Mouse (Mus musculus) embryonic facial prominence, embryonic 11.5 days (tissue): ENCODE data around the gene C1qtnf4. TPM values are rescaled to one million over a fixed set of nuclear protein-coding genes. Genes with fewer than 3 reads are reported as not detected.

Source experiments
- ATAC-seq: fragments of 200-750 bp; cut with Nextera tagmentation; replicated peaks from 2 replicates; pipeline ENCODE4 v1.8.0; 2017; ENCODE audit warnings: low read depth; ENCODE audit not compliant: insufficient number of reproducible peaks, low FRiP score, low TSS enrichment
- DNase-seq: peaks from one replicate; pipeline ENCODE4 v3.0.0-alpha.2; 2015; ENCODE audit warnings: low spot score
- H3K27ac ChIP-seq: fragments of 300-500 bp; sonication (generic); replicated peaks from 2 replicates; pipeline ENCODE4 v1.5.1; 2014; ENCODE audit warnings: mild to moderate bottlenecking, low read depth, low read length, control low read depth
- H3K27me3 ChIP-seq: fragments of 300-500 bp; sonication (generic); 2 replicates; pipeline ENCODE4 v1.6.1; 2014; ENCODE audit warnings: mild to moderate bottlenecking, low read length, moderate library complexity, mixed read lengths; ENCODE audit not compliant: control insufficient read depth, insufficient read depth
- H3K36me3 ChIP-seq: fragments of 300-500 bp; sonication (generic); replicated peaks from 2 replicates; pipeline ENCODE4 v1.6.1; 2014; ENCODE audit warnings: low read depth, mild to moderate bottlenecking, low read length, moderate library complexity, mixed read lengths; ENCODE audit not compliant: control insufficient read depth, insufficient read depth
- H3K4me1 ChIP-seq: fragments of 300-500 bp; sonication (generic); 2 replicates; pipeline ENCODE4 v1.6.1; 2014; ENCODE audit warnings: low read length, mixed read lengths; ENCODE audit not compliant: control insufficient read depth, insufficient read depth
- H3K4me2 ChIP-seq: fragments of 300-500 bp; sonication (generic); 2 replicates; pipeline ENCODE4 v1.6.1; 2014; ENCODE audit warnings: low read depth, mild to moderate bottlenecking, control low read depth, low read length, moderate library complexity
- H3K4me3 ChIP-seq: fragments of 300-500 bp; sonication (generic); 2 replicates; pipeline ENCODE4 v1.5.1; 2014; ENCODE audit warnings: low read depth, low read length, control low read depth
- H3K9ac ChIP-seq: fragments of 300-500 bp; sonication (generic); replicated peaks from 2 replicates; pipeline ENCODE4 v1.6.1; 2014; ENCODE audit warnings: mild to moderate bottlenecking, control low read depth, low read length
- H3K9me3 ChIP-seq: fragments of 300-500 bp; sonication (generic); replicated peaks from 2 replicates; pipeline ENCODE4 v1.6.1; 2016; ENCODE audit warnings: mild to moderate bottlenecking, low read length, inconsistent platforms, mixed read lengths; ENCODE audit not compliant: control insufficient read depth
- WGBS: fragments of 180-500 bp; shearing (Covaris S2); extraction: QIAGEN DNeasy Blood & Tissue Kit; methylation state at CpG from one replicate; pipeline ENCODE4 v1.1.7; 2014; 5-methylcytosine and 5-hydroxymethylcytosine counted together
- polyA plus RNA-seq: library from polyadenylated mRNA; unstranded; fragments of >200 nt; fragmentation: Nextera tagmentation; extraction: Ambion mirVana; gene quantifications from 2 replicates; pipeline ENCODE4 v1.2.1, GENCODE M21; 2014

C1qtnf4 gene
- polyA plus RNA-seq, 1 experiment from 2014 or later, result 13.7 TPM

DNA sequence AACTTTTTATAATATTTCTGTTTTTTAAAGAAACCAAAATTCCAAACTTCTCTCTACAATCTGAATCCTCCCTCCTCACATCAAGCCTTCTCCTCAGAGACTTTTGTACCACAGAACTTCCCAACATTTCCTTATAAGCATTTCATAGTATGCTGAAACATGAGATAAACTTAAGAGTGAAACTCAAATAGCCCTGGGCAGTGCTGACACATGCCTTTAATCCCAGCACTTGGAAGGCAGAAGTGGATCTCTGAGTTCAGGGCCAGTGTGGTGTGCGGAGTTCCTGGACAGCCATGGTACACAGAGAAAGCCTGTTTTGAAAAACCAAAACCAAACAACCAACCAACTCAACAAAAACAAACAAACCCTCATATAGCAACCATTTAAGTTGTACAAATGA, 35.5 kb downstream of the C1qtnf4 start:
- Histone ChIP-seq H3K27ac (no peak overlapping the region), H3K4me2 (no peak overlapping the region), H3K9me3 (no peaks in the 10 kb centered on the region), H3K4me1 (no peaks in the 10 kb centered on the region; the same call in 1 of the 2 replicates), H3K36me3 (no peaks in the 10 kb centered on the region), H3K4me3 (no peak overlapping the region), H3K9ac (no peak overlapping the region), H3K27me3 (no peaks in the 10 kb centered on the region)
- peak; percentile 18 for DNase-seq
- ATAC-seq, result no peak
- WGBS, result 71% methylated on average over 1 of the region's 1 CpGs

DNA sequence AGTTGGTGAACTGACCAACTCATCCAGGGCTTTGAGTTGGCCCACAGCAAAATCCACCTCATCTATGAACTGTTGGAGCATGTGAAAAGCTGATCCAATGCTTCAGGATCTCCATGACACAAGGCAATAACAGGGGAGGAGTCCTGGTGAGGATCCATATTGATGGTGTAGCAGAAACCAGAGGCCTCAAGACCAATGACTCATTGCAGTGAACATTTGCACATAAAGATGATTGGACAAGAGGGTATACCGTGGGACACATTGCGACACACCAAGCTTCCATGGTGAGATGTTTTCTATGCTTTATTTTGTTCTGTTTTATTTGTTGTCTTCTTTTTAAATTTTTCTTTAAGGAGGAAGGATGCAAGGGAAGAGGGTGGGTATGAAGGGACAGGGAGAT, 37.0 kb downstream of the C1qtnf4 start:
- no peak overlapping the region for H3K27ac ChIP-seq
- no peak overlapping the region for H3K9ac ChIP-seq
- DNase-seq (no peak), ATAC-seq (no peak)
- no peaks in the 10 kb centered on the region; the same call in 1 of the 2 replicates for H3K4me1 ChIP-seq
- no peak overlapping the region for H3K4me2 ChIP-seq
- WGBS, result 97% methylated on average over 2 of the region's 2 CpGs
- H3K4me3 ChIP-seq, result no peak overlapping the region
- H3K9me3 ChIP-seq, result no peaks in the 10 kb centered on the region
- no peaks in the 10 kb centered on the region for H3K36me3 ChIP-seq
- H3K27me3 ChIP-seq, result no peaks in the 10 kb centered on the region

DNA sequence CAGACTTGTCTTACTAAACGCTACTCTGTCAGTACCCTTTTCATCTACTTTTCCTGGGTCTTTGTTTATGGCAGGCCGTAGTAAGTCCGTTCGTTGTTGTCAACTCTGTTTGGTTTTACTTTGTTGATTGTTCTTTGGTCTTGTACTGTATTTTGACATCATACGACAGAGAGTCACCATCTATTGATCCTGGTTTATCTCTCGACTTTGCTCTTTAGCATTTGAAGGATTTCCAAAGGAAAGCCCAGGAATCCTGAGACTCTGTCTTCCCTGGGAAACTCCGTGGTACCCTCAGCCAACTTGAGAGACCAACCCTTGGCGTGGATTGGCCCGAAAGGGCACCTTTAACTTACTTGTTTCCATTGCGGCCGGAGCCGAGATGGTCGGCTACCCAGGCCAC, 42.9 kb downstream of the C1qtnf4 start:
- no peak overlapping the region for H3K27ac ChIP-seq
- H3K9ac ChIP-seq, result no peak overlapping the region
- H3K4me2 ChIP-seq, result no peak overlapping the region
- ATAC-seq (no peak), DNase-seq (no peak)
- no peaks in the 10 kb centered on the region for H3K9me3 ChIP-seq
- H3K36me3 ChIP-seq, result no peaks in the 10 kb centered on the region
- WGBS, result 83% methylated on average over 13 of the region's 13 CpGs
- H3K4me1 ChIP-seq, result no peaks in the 10 kb centered on the region
- no peaks in the 10 kb centered on the region for H3K27me3 ChIP-seq
- H3K4me3 ChIP-seq, result no peak overlapping the region

DNA sequence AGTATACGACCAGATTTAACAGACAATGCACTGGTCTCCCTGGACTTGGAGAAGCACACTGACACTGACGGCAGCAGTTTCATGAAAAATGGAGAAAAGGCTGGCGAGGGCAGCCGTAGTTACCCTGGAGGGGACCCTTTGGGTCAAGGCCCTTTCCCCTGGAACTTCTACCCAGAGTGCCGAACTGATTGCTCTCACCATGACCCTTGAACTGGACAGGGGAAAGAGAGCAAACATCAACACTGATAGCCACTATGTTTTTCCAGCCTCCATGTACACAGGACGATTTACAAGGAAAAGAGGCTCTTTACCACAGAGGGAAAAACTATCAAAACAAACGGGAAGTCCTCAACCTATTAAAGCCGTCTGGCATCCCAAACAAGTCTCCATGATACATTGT, 46.2 kb downstream of the C1qtnf4 start:
- Histone ChIP-seq H3K27me3 (no peaks in the 10 kb centered on the region), H3K9me3 (no peaks in the 10 kb centered on the region), H3K36me3 (no peaks in the 10 kb centered on the region), H3K27ac (no peak overlapping the region), H3K9ac (no peak overlapping the region), H3K4me3 (no peak overlapping the region), H3K4me1 (no peaks in the 10 kb centered on the region), H3K4me2 (no peak overlapping the region)
- 70% methylated on average over 8 of the region's 8 CpGs for WGBS
- ATAC-seq (no peak), DNase-seq (no peak)

DNA sequence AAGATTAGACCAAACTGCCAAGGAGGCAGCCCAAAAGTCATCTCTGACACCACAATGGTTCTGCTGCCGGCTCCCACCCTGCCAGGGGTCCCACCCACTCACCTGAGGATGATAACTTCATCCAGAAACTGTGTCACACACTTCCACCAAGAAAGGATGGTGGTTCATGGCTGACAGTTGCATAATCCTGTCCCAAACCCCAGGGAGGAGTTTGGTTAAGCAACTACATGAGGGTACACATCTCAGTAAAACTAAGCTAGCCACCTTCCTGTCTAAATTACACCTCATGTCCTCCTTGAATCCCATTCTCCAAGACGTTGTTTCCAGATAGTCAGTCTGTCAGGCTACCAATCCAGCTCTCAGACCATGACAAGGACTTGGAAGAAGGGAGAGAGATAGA, 46.6 kb downstream of the C1qtnf4 start:
- H3K9ac ChIP-seq, result no peak overlapping the region
- H3K4me2 ChIP-seq, result no peak overlapping the region
- DNase-seq (no peak), ATAC-seq (no peak)
- no peaks in the 10 kb centered on the region for H3K27me3 ChIP-seq
- no peaks in the 10 kb centered on the region for H3K36me3 ChIP-seq
- 76% methylated on average over 2 of the region's 2 CpGs for WGBS
- H3K4me3 ChIP-seq, result no peak overlapping the region
- H3K27ac ChIP-seq, result no peak overlapping the region
- H3K9me3 ChIP-seq, result no peaks in the 10 kb centered on the region
- H3K4me1 ChIP-seq, result no peaks in the 10 kb centered on the region

DNA sequence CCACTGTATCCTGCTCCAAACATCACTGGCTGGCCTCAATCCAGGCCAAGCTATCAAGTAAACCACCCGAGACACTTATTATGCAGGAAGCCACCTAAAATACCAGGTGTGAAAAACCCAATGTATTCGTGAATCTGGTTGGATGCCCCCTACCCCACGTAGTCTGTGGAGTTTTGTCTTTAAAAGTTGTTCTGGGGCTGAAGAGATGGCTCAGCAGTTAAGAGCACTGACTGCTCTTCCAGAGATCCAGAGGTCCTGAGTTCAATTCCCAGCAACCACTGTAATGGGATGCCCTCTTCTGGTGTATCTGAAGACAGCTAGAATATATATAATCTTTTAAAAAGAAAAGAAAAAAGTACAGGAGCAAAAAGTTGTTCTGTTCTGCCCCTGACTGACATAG, 52.7 kb downstream of the C1qtnf4 start:
- Histone ChIP-seq H3K27me3 (no peaks in the 10 kb centered on the region), H3K9me3 (no peaks in the 10 kb centered on the region), H3K4me2 (no peak overlapping the region), H3K27ac (no peak overlapping the region), H3K9ac (no peak overlapping the region), H3K36me3 (no peaks in the 10 kb centered on the region), H3K4me1 (no peaks in the 10 kb centered on the region), H3K4me3 (no peak overlapping the region)
- whole genome bisulfite sequencing, result 71% methylated on average over 3 of the region's 3 CpGs
- ATAC-seq (no peak), DNase-seq (no peak)

DNA sequence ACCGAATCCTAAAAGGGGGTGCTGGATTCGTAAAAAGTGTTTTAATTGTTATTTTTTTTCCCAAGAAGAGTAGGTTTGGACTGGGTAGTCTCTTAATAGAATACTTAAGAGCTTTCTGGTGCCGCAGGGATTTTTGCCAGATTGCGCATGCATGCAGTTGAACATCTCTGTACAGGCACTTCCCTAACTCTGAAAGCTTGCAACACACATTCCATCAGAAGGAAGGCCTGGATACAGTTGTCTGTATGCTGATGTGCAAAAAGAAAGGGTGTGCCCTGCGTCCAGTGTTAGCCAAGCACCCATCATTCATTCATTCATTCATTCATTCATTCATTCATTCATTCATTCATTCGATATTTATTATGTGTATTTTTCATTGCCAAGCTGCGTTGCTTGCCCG, 54.1 kb downstream of the C1qtnf4 start:
- H3K9me3 ChIP-seq, result no peaks in the 10 kb centered on the region
- H3K4me1 ChIP-seq, result no peaks in the 10 kb centered on the region
- no peaks in the 10 kb centered on the region for H3K36me3 ChIP-seq
- ATAC-seq (peak; percentile 39), DNase-seq (no peak)
- H3K4me2 ChIP-seq, result peak overlapping the region; percentile 55
- no peaks in the 10 kb centered on the region for H3K27me3 ChIP-seq
- 52% methylated on average over 8 of the region's 8 CpGs for WGBS
- H3K9ac ChIP-seq, result peak overlapping the region; percentile 97
- peak overlapping the region; percentile 99 for H3K4me3 ChIP-seq
- H3K27ac ChIP-seq, result peak overlapping the region; percentile 92
